Mouse (Mus musculus) layer of hippocampus, postnatal 10 days (tissue): ENCODE results near the gene Map2k4. TPM values are rescaled to one million over a fixed set of nuclear protein-coding genes. Genes with fewer than 3 reads are reported as not detected.

Source experiments
- DNase-seq, 2 experiments: peaks; one replicate each; pipeline ENCODE4 v3.0.0; 2021; ENCODE audit warnings: low spot score in 2 of 2
- microRNA-seq, 2 experiments: library from miRNA; unstranded; fragments of <30 nt; microRNA quantifications; one replicate each; pipeline ENCODE4 v1.2.0; 2021
- total RNA-seq, 2 experiments: library from RNA; stranded (reverse); gene quantifications; 2 replicates each; pipeline ENCODE4 v1.2.3; 2021

Map2k4 gene
- total RNA-seq, 2 experiments from 2014 or later, result 210 to 233 TPM

- no peak for DNase-seq
Observed at GRCm38 (mm10) chr11:65713830-65714229, 74.3 kb downstream of the Map2k4 start.

GRCm38 (mm10) chr11:65712754-65713306, 75.3 kb downstream of the Map2k4 start:
- no peak for DNase-seq

GRCm38 (mm10) chr11:65706784-65707183, 81.3 kb downstream of the Map2k4 start:
- DNase-seq, result no peak

- DNase-seq, result no peak
Observed at GRCm38 (mm10) chr11:65706176-65706575, 81.9 kb downstream of the Map2k4 start.

GRCm38 (mm10) chr11:65704861-65705260, 83.2 kb downstream of the Map2k4 start:
- no peak for DNase-seq

- DNase-seq, result peak; percentile 37 to 53
Observed at GRCm38 (mm10) chr11:65678824-65679402, 109.2 kb downstream of the Map2k4 start.

GRCm38 (mm10) chr11:65667348-65667969, 120.6 kb downstream of the Map2k4 start:
- no peak for DNase-seq

GRCm38 (mm10) chr11:65664903-65665302, 123.2 kb downstream of the Map2k4 start:
- DNase-seq, result peak in 1 of 2 experiments; percentile 23

GRCm38 (mm10) chr11:65661790-65662522, 126.1 kb downstream of the Map2k4 start:
- no peak for DNase-seq

GRCm38 (mm10) chr11:65653932-65654331, 134.2 kb downstream of the Map2k4 start:
- DNase-seq, result no peak

GRCm38 (mm10) chr11:65651426-65651825, 136.7 kb downstream of the Map2k4 start:
- DNase-seq, result no peak

GRCm38 (mm10) chr11:65649956-65650715, 138.0 kb downstream of the Map2k4 start:
- DNase-seq, result no peak

- no peak for DNase-seq
Observed at GRCm38 (mm10) chr11:65649469-65649868, 138.6 kb downstream of the Map2k4 start.

- no peak for DNase-seq
Observed at GRCm38 (mm10) chr11:65646314-65646713, 141.8 kb downstream of the Map2k4 start.

GRCm38 (mm10) chr11:65644539-65644938, 143.6 kb downstream of the Map2k4 start:
- DNase-seq, result no peak

GRCm38 (mm10) chr11:65640261-65640660, 147.8 kb downstream of the Map2k4 start:
- DNase-seq, result no peak

Small RNAs within 50 kb of the gene (microRNA-seq; reads per million reads assigned to microRNA genes)
- 17,387 to 24,576 reads per million in 2 experiments for gene Mir744

Other genes starting within 250 kb of the Map2k4 start
- 10 to 100 TPM; 11.6 to 14.1 TPM for gene Zkscan6, start 18.9 kb upstream of the Map2k4 start, total RNA-seq